Mouse (Mus musculus) testis, postnatal 14 days (tissue): ENCODE measurements around the gene Nipsnap2.
"Not testable (repeated sequence)": the region's sequence is repeated elsewhere in the genome, so short reads cannot be mapped to it uniquely, and the experiment has no call there.

Source experiments
- DNase-seq: peaks from one replicate; pipeline ENCODE4 v3.0.0; 2021; ENCODE audit warnings: low spot score

The Nipsnap2 gene

GRCm38 (mm10) chr5:129724834-129725773 lies at the start of gene Nipsnap2:
TSS of gene Nipsnap2 (plus strand) at chr5:129725063.
- peak; percentile 92 for DNase-seq

- DNase-seq, result not testable (repeated sequence)
Observed at GRCm38 (mm10) chr5:129685141-129685540, 39.7 kb upstream of the Nipsnap2 start.

GRCm38 (mm10) chr5:129687621-129688020 lies 37.2 kb upstream of the Nipsnap2 start:
- peak; percentile 75 for DNase-seq

GRCm38 (mm10) chr5:129690528-129690927 lies 34.3 kb upstream of the Nipsnap2 start:
- no peak for DNase-seq

GRCm38 (mm10) chr5:129700506-129700905 lies 24.4 kb upstream of the Nipsnap2 start:
- DNase-seq, result no peak

GRCm38 (mm10) chr5:129701706-129702105 lies 23.2 kb upstream of the Nipsnap2 start:
- DNase-seq, result no peak

- DNase-seq, result no peak
Observed at GRCm38 (mm10) chr5:129703368-129703767, 21.5 kb upstream of the Nipsnap2 start.

- no peak for DNase-seq
Observed at GRCm38 (mm10) chr5:129708412-129708811, 16.5 kb upstream of the Nipsnap2 start, which contains the start of gene Sept14. TSS of gene Sept14 (minus strand) at chr5:129708512.

- DNase-seq, result peak; percentile 94
Observed at GRCm38 (mm10) chr5:129715326-129715861, 9.5 kb upstream of the Nipsnap2 start, which contains the start of gene Mrps17. TSS of gene Mrps17 (plus strand) at chr5:129715497.

GRCm38 (mm10) chr5:129717016-129717415 lies 7.8 kb upstream of the Nipsnap2 start:
- DNase-seq, result no peak

GRCm38 (mm10) chr5:129720176-129720575 lies 4.7 kb upstream of the Nipsnap2 start:
- DNase-seq, result no peak

GRCm38 (mm10) chr5:129724268-129724667 lies 595 bp upstream of the Nipsnap2 start:
- no peak for DNase-seq

- DNase-seq, result no peak
Observed at GRCm38 (mm10) chr5:129725774-129726392, 1.0 kb downstream of the Nipsnap2 start.

GRCm38 (mm10) chr5:129726784-129727183 lies 1.9 kb downstream of the Nipsnap2 start:
- DNase-seq, result no peak

GRCm38 (mm10) chr5:129729286-129729685 lies 4.4 kb downstream of the Nipsnap2 start:
- no peak for DNase-seq

- peak; percentile 41 for DNase-seq
Observed at GRCm38 (mm10) chr5:129730344-129730743, 5.5 kb downstream of the Nipsnap2 start.

- DNase-seq, result no peak
Observed at GRCm38 (mm10) chr5:129731021-129731420, 6.2 kb downstream of the Nipsnap2 start.

- DNase-seq, result no peak
Observed at GRCm38 (mm10) chr5:129740976-129741375, 16.1 kb downstream of the Nipsnap2 start.

GRCm38 (mm10) chr5:129742903-129743488 lies 18.1 kb downstream of the Nipsnap2 start:
- DNase-seq, result no peak

- peak; percentile 24 for DNase-seq
Observed at GRCm38 (mm10) chr5:129744050-129744449, 19.2 kb downstream of the Nipsnap2 start.

- peak; percentile 17 for DNase-seq
Observed at GRCm38 (mm10) chr5:129756886-129757285, 32.0 kb downstream of the Nipsnap2 start.

- no peak for DNase-seq
Observed at GRCm38 (mm10) chr5:129759929-129760480, 35.1 kb downstream of the Nipsnap2 start.
